Mouse (Mus musculus) embryonic facial prominence, embryonic 14.5 days (tissue): ENCODE measurements around the gene Stard13. TPM values are rescaled to one million over a fixed set of nuclear protein-coding genes. Genes with fewer than 3 reads are reported as not detected.
A peak's percentile ranks its signal among the peaks of the same experiment; 100 is the strongest.

Experiments
- ATAC-seq: fragments of 200-750 bp; cut with Nextera tagmentation; 2 replicates; pipeline ENCODE4 v1.8.0; 2017; ENCODE audit warnings: low read depth, moderate number of reproducible peaks, moderate TSS enrichment
- DNase-seq: peaks from one replicate; pipeline ENCODE4 v3.0.0-alpha.2; 2015; ENCODE audit warnings: low spot score
- H3K27ac ChIP-seq: fragments of 300-500 bp; sonication (generic); replicated peaks from 2 replicates; pipeline ENCODE4 v1.5.1; 2014; ENCODE audit warnings: low read depth, mild to moderate bottlenecking, low read length, moderate library complexity
- H3K27me3 ChIP-seq: fragments of 300-500 bp; sonication (generic); replicated peaks from 2 replicates; pipeline ENCODE4 v1.6.1; 2014; ENCODE audit warnings: low read length; ENCODE audit not compliant: control insufficient read depth, insufficient read depth
- H3K36me3 ChIP-seq: fragments of 300-500 bp; sonication (generic); 2 replicates; pipeline ENCODE4 v1.6.1; 2014; ENCODE audit warnings: low read length, mixed read lengths; ENCODE audit not compliant: control insufficient read depth, insufficient read depth
- H3K4me1 ChIP-seq: fragments of 300-500 bp; sonication (generic); 2 replicates; pipeline ENCODE4 v1.6.1; 2014; ENCODE audit warnings: antibody characterized with exemption, low read length; ENCODE audit not compliant: control insufficient read depth, insufficient read depth
- H3K4me2 ChIP-seq: fragments of 300-500 bp; sonication (generic); 2 replicates; pipeline ENCODE4 v1.6.1; 2014; ENCODE audit warnings: low read depth, mild to moderate bottlenecking, low read length, moderate library complexity, mixed read lengths
- H3K4me3 ChIP-seq: fragments of 300-500 bp; sonication (generic); 2 replicates; pipeline ENCODE4 v1.5.1; 2014; ENCODE audit warnings: low read depth, mild to moderate bottlenecking, low read length
- H3K9ac ChIP-seq: fragments of 300-500 bp; sonication (generic); 2 replicates; pipeline ENCODE4 v1.6.1; 2014; ENCODE audit warnings: low read depth, mild to moderate bottlenecking, low read length, moderate library complexity, mixed read lengths
- H3K9me3 ChIP-seq: fragments of 300-500 bp; sonication (generic); 2 replicates; pipeline ENCODE4 v1.6.1; 2016; ENCODE audit warnings: low read length; ENCODE audit not compliant: control insufficient read depth
- WGBS: fragments of 180-500 bp; shearing (Covaris S2); extraction: QIAGEN DNeasy Blood & Tissue Kit; methylation state at CpG from one replicate; pipeline ENCODE4 v1.1.7; 2014; 5-methylcytosine and 5-hydroxymethylcytosine counted together
- polyA plus RNA-seq: library from polyadenylated mRNA; unstranded; fragments of >200 nt; fragmentation: Nextera tagmentation; extraction: Ambion mirVana; gene quantifications from 2 replicates; pipeline ENCODE4 v1.2.1, GENCODE M21; 2014

Gene Stard13
- polyA plus RNA-seq, 1 experiment from 2014 or later: 13.3 TPM

DNA sequence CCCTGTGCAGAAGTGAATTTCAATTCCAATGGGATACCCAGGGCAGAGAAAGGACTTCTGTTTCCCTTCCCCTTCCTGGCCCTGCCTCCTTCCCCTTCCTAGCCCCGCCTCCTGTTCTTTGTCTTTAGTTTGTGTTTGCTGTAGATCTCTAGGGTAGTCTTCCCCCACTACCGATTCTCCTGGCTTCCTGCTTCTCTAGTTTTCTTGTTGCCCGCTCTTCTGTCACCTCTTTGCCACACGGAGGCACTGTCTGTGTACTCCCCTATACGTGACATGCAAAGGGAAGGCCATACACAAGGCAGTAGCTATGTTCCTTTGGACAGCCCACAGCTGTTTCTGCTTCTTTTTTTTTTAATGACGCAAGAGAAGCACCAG lies 176.7 kb downstream of the Stard13 start:
- DNase-seq (no peak), ATAC-seq (peak; percentile 27; the same call in 1 of the 2 replicates)
- Histone ChIP-seq H3K4me2 (no peak overlapping the region), H3K36me3 (peaks cover 16% of the 10 kb centered on the region), H3K27me3 (no peaks in the 10 kb centered on the region), H3K4me1 (peaks cover 17% of the 10 kb centered on the region), H3K9me3 (peaks cover 2% of the 10 kb centered on the region), H3K9ac (no peak overlapping the region), H3K4me3 (no peak overlapping the region), H3K27ac (peak overlapping the region; percentile 61)
- WGBS: 52% methylated on average over 6 of the region's 6 CpGs

DNA sequence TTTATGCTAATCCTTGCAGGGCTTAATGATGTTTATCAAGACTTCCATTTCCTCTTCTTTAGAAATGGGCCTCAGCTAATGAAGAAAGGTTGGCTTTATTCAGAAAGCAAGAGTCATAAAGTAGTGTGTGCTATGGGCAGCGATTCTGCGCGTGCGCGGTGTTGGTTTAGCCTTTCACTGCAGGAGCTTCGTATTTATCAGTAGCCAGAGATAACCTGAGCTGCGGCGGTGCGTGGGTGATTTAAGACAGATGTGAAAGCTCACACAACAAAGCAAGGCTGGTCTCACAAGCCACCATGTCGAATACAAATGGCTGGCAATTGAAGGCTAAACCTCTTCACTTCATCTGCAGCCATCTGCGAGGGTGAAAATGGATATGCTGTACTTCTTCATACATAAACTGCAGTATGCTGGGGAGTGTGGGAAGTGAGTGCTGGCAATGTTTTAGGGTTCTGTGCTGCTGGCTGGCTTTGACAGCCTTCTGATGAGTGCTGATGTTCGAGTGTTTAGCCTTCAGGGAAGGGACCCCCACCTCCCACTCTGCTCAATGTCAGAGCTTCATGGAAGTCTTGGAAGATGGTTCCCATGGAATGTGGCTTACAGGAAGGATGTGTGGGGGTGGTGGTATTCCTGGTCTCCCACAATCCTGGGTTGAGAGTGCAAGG lies 177.2 kb downstream of the Stard13 start:
- Histone ChIP-seq H3K4me2 (0 out of 2 replicates have a peak overlapping the region, but pooled peaks have one; percentile 20), H3K36me3 (peaks cover 15% of the 10 kb centered on the region; the same call in 1 of the 2 replicates), H3K4me3 (no peak overlapping the region), H3K4me1 (peaks cover 17% of the 10 kb centered on the region), H3K27ac (peak overlapping the region; percentile 61), H3K9ac (no peak overlapping the region), H3K27me3 (no peaks in the 10 kb centered on the region), H3K9me3 (no peaks in the 10 kb centered on the region)
- 39% methylated on average over 12 of the region's 12 CpGs for WGBS
- ATAC-seq (peak; percentile 6; the same call in 1 of the 2 replicates), DNase-seq (peak; percentile 59)

DNA sequence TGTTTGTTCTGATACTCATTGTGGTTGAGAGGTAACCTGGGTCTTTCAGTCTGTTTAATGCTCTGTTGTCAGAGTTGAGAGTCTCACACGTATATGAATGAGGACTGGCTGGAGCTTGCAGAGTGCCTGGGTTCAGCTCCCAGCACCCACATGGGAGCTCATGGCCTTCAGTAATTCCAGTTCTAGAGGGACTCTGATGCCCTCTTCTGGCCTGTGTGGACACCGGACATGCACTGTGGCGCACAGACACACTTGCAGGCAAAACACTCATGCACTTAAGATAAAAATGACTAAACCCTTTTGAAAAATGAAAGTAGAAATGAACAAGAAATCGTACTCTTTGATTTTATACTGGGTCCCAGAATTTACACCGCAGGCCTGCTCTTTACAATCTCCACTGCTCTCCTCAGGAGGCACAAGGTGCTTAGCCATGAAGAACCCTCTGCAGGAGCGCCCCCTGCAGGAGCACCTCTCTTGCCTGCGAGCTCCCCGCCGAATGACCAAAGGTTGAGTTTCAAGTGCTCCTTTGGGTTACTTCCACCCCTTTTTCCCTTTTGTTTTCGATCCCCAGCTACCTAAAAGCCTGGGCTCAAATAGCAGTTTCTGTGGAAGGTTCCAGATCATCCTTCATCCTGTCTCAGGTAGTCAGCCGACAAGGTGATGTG lies 178.1 kb downstream of the Stard13 start:
- ATAC-seq (no peak), DNase-seq (no peak)
- Histone ChIP-seq H3K9ac (no peak overlapping the region), H3K27me3 (no peaks in the 10 kb centered on the region), H3K4me3 (no peak overlapping the region), H3K9me3 (no peaks in the 10 kb centered on the region), H3K4me2 (no peak overlapping the region), H3K4me1 (peaks cover 17% of the 10 kb centered on the region), H3K27ac (0 out of 2 replicates have a peak overlapping the region, but pooled peaks have one; percentile 63), H3K36me3 (peaks cover 15% of the 10 kb centered on the region; the same call in 1 of the 2 replicates)
- 92% methylated on average over 11 of the region's 11 CpGs for WGBS

- peak; percentile 8; the same call in 1 of the 2 replicates for ATAC-seq
- WGBS: 28% methylated on average over 4 of the region's 4 CpGs
- no peak overlapping the region for H3K4me3 ChIP-seq
- peaks cover 15% of the 10 kb centered on the region; the same call in 1 of the 2 replicates for H3K36me3 ChIP-seq
- no peaks in the 10 kb centered on the region for H3K9me3 ChIP-seq
- H3K4me1 ChIP-seq: peaks cover 16% of the 10 kb centered on the region
- H3K27me3 ChIP-seq: no peaks in the 10 kb centered on the region
- H3K9ac ChIP-seq: no peak overlapping the region
- no peak overlapping the region for H3K4me2 ChIP-seq
- peak overlapping the region; percentile 63 for H3K27ac ChIP-seq
- peak; percentile 48 for DNase-seq
Observed at GRCm38 (mm10) chr5:151054743-151055114, 178.9 kb downstream of the Stard13 start.

DNA sequence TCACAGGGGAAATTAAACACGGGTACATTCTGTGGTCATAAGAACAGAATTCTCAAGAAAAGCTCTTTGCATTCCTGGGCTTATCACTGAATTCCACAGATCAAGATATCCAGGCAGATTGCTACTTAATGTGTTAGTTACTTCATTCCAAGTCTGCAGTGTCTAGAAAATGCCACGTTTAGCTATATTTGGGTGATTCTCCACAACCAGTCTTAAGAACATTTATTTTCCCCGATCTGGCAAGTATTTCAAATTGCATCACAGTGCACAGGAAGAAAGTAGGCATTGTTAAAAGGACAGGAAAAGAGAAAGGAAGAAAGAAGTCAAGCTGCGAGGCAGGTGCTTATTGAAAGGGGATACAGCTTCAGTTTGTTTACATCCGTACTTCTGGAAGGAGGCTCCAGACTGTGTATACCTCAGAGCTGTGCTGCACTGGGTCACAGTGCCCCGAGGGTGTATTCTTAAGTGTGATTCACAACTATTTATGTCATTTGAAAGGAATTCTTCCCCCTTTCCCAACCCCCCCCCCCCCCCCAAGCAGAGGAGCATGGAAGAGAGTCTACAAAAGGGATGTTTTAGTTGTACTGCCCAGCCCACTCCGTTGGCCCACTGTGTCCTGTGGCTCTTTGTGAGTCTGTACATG lies 179.4 kb downstream of the Stard13 start:
- peak; percentile 71 for DNase-seq
- WGBS: 17% methylated on average over 7 of the region's 7 CpGs

DNA sequence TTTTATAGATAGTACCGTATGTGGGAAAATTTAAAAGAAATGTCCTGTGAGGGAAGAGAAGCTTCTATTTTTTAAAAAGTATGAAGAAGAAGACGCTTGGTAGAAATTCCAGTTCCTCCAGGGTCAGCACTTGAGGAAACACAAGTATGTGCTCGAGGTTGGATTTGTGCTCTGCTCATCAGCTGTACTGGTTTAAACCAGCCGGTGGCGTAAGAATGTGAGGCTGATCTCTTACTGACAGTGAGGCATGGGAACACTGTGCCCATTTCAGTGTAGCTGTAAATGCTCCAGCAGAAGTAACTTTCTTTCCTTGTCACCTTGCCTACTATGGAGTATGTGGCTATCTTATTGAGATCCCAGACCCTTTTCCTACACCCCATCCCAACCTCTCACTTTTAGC lies 180.4 kb downstream of the Stard13 start:
- Histone ChIP-seq H3K27ac (no peak overlapping the region), H3K4me3 (no peak overlapping the region), H3K9me3 (no peaks in the 10 kb centered on the region), H3K9ac (no peak overlapping the region), H3K4me2 (no peak overlapping the region), H3K4me1 (peaks cover 14% of the 10 kb centered on the region), H3K27me3 (no peaks in the 10 kb centered on the region), H3K36me3 (peaks cover 8% of the 10 kb centered on the region; the same call in 1 of the 2 replicates)
- WGBS: 80% methylated on average over 5 of the region's 5 CpGs
- no peak for ATAC-seq
- no peak for DNase-seq

More for the DNA sequence above, 179.4 kb downstream of the Stard13 start:
- Histone ChIP-seq H3K4me1 (peaks cover 14% of the 10 kb centered on the region), H3K27me3 (no peaks in the 10 kb centered on the region), H3K4me2 (no peak overlapping the region), H3K9me3 (no peaks in the 10 kb centered on the region), H3K4me3 (no peak overlapping the region), H3K36me3 (peaks cover 15% of the 10 kb centered on the region; the same call in 1 of the 2 replicates), H3K27ac (peak overlapping the region; percentile 63; the same call in 1 of the 2 replicates), H3K9ac (no peak overlapping the region)
- peak; percentile 82 for ATAC-seq

DNA sequence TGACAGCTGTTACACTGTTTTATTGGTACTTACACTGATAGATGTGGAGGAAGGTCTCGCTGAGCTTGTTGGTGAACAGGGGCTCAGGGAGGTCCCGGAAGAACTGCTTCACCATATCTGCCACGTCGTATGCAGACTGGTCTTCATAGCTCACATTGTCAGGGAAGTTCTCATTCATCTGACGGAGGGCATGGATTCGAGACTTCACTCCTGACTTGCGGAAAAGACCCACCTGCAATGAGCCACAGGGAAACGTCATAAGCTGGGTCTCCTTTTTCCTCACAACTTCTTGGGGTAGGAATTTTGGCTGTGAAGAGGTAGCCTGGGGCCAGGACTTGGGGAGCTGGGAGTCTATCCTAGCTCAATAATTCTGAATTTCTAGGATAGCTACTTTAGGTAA lies 181.3 kb downstream of the Stard13 start:
- Histone ChIP-seq H3K27ac (no peak overlapping the region), H3K36me3 (peaks cover 8% of the 10 kb centered on the region; the same call in 1 of the 2 replicates), H3K9me3 (no peaks in the 10 kb centered on the region), H3K9ac (no peak overlapping the region), H3K27me3 (no peaks in the 10 kb centered on the region), H3K4me2 (no peak overlapping the region), H3K4me1 (peaks cover 21% of the 10 kb centered on the region), H3K4me3 (no peak overlapping the region)
- ATAC-seq (no peak), DNase-seq (no peak)
- WGBS: 97% methylated on average over 8 of the region's 8 CpGs

DNA sequence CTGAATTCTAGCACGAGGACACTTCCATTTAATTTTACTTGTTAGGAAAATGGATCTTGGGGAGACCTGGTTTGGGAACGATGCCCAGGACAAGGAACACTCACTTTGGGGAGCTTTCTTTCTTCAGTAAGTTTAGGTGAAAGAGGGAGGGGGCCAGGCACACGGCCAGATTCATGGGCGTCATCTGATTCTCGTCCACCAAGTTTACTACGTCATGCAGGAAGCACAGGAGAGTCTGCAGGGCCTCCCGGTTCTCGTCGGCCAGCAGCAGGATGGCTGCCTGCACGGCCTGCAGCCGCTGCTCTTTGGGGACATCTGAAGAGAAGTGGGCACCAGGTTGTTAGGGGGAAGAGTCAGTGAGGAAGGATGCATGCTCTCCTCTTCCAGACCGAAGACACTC lies 186.1 kb downstream of the Stard13 start:
- Histone ChIP-seq H3K4me2 (no peak overlapping the region), H3K9ac (no peak overlapping the region), H3K27ac (peak overlapping the region; percentile 68), H3K4me3 (no peak overlapping the region), H3K4me1 (peaks cover 6% of the 10 kb centered on the region; the same call in 1 of the 2 replicates), H3K27me3 (no peaks in the 10 kb centered on the region), H3K9me3 (no peaks in the 10 kb centered on the region), H3K36me3 (peaks cover 28% of the 10 kb centered on the region)
- no peak for ATAC-seq
- DNase-seq: peak; percentile 54
- 45% methylated on average over 12 of the region's 12 CpGs for WGBS
